Mouse (Mus musculus): ENCODE measurements around the gene Ednra. TPM values are rescaled to one million over a fixed set of nuclear protein-coding genes. Genes with fewer than 3 reads are reported as not detected.

Ednra gene
- under 1 TPM; 0.13 to 0.84 TPM for polyA plus RNA-seq (2017; shearing (Covaris generic))

DNA sequence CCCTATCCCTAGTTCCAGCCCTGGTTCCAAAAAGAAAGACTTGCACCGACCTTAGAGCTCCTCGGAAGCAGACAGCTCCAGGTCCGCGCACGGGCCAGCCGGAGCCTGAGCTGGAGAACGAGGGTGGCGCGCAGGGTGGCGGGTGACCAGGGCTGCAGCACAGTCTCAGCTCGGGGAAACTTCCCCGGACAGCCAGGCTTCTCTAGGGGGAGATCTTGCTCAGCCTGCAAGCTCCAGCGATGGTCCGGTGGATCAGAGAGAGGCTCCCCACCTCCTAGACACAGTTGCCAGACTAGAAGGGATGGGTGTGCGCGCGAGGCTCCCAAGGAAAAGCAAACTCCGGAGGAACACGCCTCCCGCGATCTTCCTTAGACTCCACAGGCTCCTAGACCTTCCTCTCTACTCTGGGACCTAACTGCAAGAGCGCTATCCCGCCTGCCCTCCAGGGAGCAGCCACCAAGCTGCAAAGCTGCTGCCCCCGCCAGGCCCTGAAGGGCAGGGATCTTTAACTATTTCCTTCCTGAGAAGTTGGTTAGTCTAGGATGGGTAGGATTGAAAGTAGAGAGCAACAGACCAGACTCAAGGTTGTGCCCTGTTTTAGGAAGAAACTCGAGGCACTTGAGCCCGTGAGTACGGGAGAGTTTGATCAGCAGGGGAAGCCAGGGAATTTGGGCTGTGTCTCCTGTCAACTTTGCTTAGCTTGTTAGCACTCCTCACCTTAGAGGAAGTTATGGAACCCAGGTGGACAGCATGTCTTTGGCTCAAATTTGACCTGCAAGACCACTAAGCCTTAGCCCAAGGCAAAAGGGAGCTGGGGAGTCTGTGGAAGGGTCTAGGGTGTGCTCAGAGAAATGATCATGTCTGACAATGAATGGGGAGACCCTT is at the start of gene Ednra:
Gene Ednra (minus strand): TSS at position 419 of the 885 bp plus-strand sequence.

Other genes with a start within 250 kb of the Ednra start
- gene Arhgap10, start 206.5 kb downstream of the Ednra start, polyA plus RNA-seq (2017; shearing (Covaris generic)): 10 to 100 TPM; 12.8 to 15.1 TPM
- gene Prmt9, start 175.1 kb downstream of the Ednra start, polyA plus RNA-seq (2017; shearing (Covaris generic)): 10 to 100 TPM; 28.0 to 35.7 TPM
- gene Tmem184c, start 113.8 kb downstream of the Ednra start, polyA plus RNA-seq (2017; shearing (Covaris generic)): 10 to 100 TPM; 26.7 to 30.8 TPM

Measured in inflammation-experienced regulatory T-cells (primary cell).